Mouse (Mus musculus) C2C12 (cell line): ENCODE data around the gene Mark2.

ENCODE experiments used
- CEBPB ChIP-seq: IDR thresholded peaks from one replicate; pipeline ENCODE4 v1.6.1; 2011; ENCODE audit warnings: low read depth, mild to moderate bottlenecking, control low read depth, moderate library complexity
- CTCF ChIP-seq: IDR thresholded peaks from one replicate; pipeline ENCODE4 v1.5.1; 2011; ENCODE audit not compliant: control insufficient read depth, insufficient read depth, insufficient read length
- MAX ChIP-seq: IDR thresholded peaks from one replicate; pipeline ENCODE4 v1.6.1; 2011; ENCODE audit warnings: mild to moderate bottlenecking, control low read depth
- USF1 ChIP-seq: IDR thresholded peaks from one replicate; pipeline ENCODE4 v1.6.1; 2011; ENCODE audit warnings: low read depth, mild to moderate bottlenecking, control low read depth, moderate library complexity

DNA sequence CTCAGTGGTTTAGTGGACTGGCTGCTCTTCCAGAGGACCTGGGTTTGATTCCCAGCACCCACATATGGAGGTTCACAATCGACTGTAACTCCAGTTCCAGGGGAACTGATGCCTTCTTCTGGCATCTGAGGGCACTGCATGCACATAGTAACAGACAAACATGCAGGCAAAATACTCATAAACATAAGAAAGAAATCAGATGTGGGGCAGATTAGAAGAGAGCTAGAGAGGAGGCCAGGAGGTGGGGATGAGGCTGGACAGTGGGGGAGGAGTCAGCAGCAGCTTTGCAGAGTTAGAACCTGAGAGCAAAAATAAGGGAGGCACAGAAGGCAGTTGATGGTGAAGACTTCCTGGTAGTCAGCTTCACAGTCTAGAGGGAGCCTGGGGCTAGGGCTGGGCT is 79.1 kb downstream of the Mark2 start:
- TF ChIP-seq CTCF (no peak), MAX (no peak), CEBPB (no peak), USF1 (no peak)
